Mouse (Mus musculus) yolk sac, embryonic 10.5 days (tissue): Measurements from ENCODE around the gene Lrrc4b.

Experiments used
- DNase-seq: peaks from one replicate; pipeline ENCODE4 v3.0.0-alpha.2; 2017; ENCODE audit warnings: low spot score

Gene Lrrc4b

GRCm38 (mm10) chr7:44428968-44429521 is at the start of gene Lrrc4b:
TSS of gene Lrrc4b (plus strand) at chr7:44429018.
- DNase-seq, result no peak

- no peak for DNase-seq
Measured at GRCm38 (mm10) chr7:44382541-44382940, 46.3 kb upstream of the Lrrc4b start.

GRCm38 (mm10) chr7:44383980-44384715 is 44.7 kb upstream of the Lrrc4b start, which contains the start of gene Syt3:
TSS of gene Syt3 (plus strand) at chr7:44384102.
- DNase-seq, result peak; percentile 30

GRCm38 (mm10) chr7:44384716-44385059 is 44.1 kb upstream of the Lrrc4b start:
- DNase-seq, result no peak

GRCm38 (mm10) chr7:44385720-44386119 is 43.1 kb upstream of the Lrrc4b start, which contains the start of gene 1700008O03Rik:
TSS of gene 1700008O03Rik (minus strand) at chr7:44385820.
- DNase-seq, result no peak

GRCm38 (mm10) chr7:44391831-44392230 is 37.0 kb upstream of the Lrrc4b start:
- DNase-seq, result no peak

- DNase-seq, result no peak
Measured at GRCm38 (mm10) chr7:44392341-44392740, 36.5 kb upstream of the Lrrc4b start.

- DNase-seq, result no peak
Measured at GRCm38 (mm10) chr7:44393284-44393683, 35.5 kb upstream of the Lrrc4b start.

GRCm38 (mm10) chr7:44398570-44398969 is 30.2 kb upstream of the Lrrc4b start:
- DNase-seq, result peak; percentile 32

GRCm38 (mm10) chr7:44401673-44402072 is 27.1 kb upstream of the Lrrc4b start:
- DNase-seq, result no peak

GRCm38 (mm10) chr7:44405346-44406014 is 23.3 kb upstream of the Lrrc4b start:
- DNase-seq, result peak; percentile 90

- no peak for DNase-seq
Measured at GRCm38 (mm10) chr7:44406015-44406355, 22.8 kb upstream of the Lrrc4b start.

- DNase-seq, result no peak
Measured at GRCm38 (mm10) chr7:44411144-44411543, 17.7 kb upstream of the Lrrc4b start.

- no peak for DNase-seq
Measured at GRCm38 (mm10) chr7:44413307-44413706, 15.5 kb upstream of the Lrrc4b start.

GRCm38 (mm10) chr7:44427666-44428065 is 1.2 kb upstream of the Lrrc4b start:
- DNase-seq, result no peak

- no peak for DNase-seq
Measured at GRCm38 (mm10) chr7:44428171-44428950, 457 bp upstream of the Lrrc4b start.

- no peak for DNase-seq
Measured at GRCm38 (mm10) chr7:44429534-44430488, 993 bp downstream of the Lrrc4b start.

GRCm38 (mm10) chr7:44432550-44432949 is 3.7 kb downstream of the Lrrc4b start:
- no peak for DNase-seq

GRCm38 (mm10) chr7:44433371-44433770 is 4.6 kb downstream of the Lrrc4b start:
- peak; percentile 61 for DNase-seq

GRCm38 (mm10) chr7:44434089-44434488 is 5.3 kb downstream of the Lrrc4b start:
- DNase-seq, result no peak

GRCm38 (mm10) chr7:44435796-44436195 is 7.0 kb downstream of the Lrrc4b start:
- DNase-seq, result no peak
